In genomic region chr4:33721971-33722370, GRCm38 (mm10) we compare ENCODE assay signal across 12 mouse cellular contexts.
"Had no signal": no experiment of that assay in that cellular context is flagged by ENCODE, and none has a peak within 500 bp of the region (broad histone marks: within the 10 kb centered on the region; RNA-seq: fewer than 3 reads in every experiment).

No protein-coding gene starts in this region.

- DNase-seq: lung, adult 18-20 months; lung, embryonic 14.5 days; lung, postnatal 10 days; lung, postnatal 4 days; midbrain, embryonic 14.5 days; retina, postnatal 1 day; right cerebral cortex, postnatal 14 days; spleen, adult 18-20 months; thymus, adult 18-20 months; thymus, postnatal 14 days; thymus, postnatal 36 days had no signal

- ATAC-seq: midbrain, embryonic 16.5 days had no signal
